Mouse (Mus musculus) stomach, embryonic 14.5 days (tissue): ENCODE measurements at regions not wholly inside any gene's neighbourhood (a gene's known extent, or its start where the extent isn't known, plus 50 kb on each side); places are given as distances from the start of the nearest gene placed in this dataset.

ENCODE experiments used
- ATAC-seq: fragments of 200-750 bp; cut with Nextera tagmentation; 2 replicates; pipeline ENCODE4 v1.8.0; 2017; ENCODE audit warnings: low read depth, moderate TSS enrichment; ENCODE audit not compliant: insufficient number of reproducible peaks, insufficient read depth, low FRiP score
- H3K27ac ChIP-seq: fragments of 300-500 bp; sonication (generic); 2 replicates; pipeline ENCODE4 v1.5.1; 2014; ENCODE audit warnings: mild to moderate bottlenecking, low read length, moderate library complexity, mixed read lengths
- H3K27me3 ChIP-seq: fragments of 300-500 bp; sonication (generic); 2 replicates; pipeline ENCODE4 v1.6.1; 2014; ENCODE audit warnings: low read length, control low read depth, mixed read lengths; ENCODE audit not compliant: control insufficient read depth, insufficient read depth
- H3K36me3 ChIP-seq: fragments of 300-500 bp; sonication (generic); 2 replicates; pipeline ENCODE4 v1.6.1; 2014; ENCODE audit warnings: mild to moderate bottlenecking, control low read depth, low read length, moderate library complexity, mixed read lengths; ENCODE audit not compliant: control insufficient read depth, insufficient read depth
- H3K4me1 ChIP-seq: fragments of 300-500 bp; sonication (generic); 2 replicates; pipeline ENCODE4 v1.6.1; 2014; ENCODE audit warnings: low read length, control low read depth, mixed read lengths; ENCODE audit not compliant: control insufficient read depth, insufficient read depth
- H3K4me2 ChIP-seq: fragments of 300-500 bp; sonication (generic); replicated peaks from 2 replicates; pipeline ENCODE4 v1.6.1; 2014; ENCODE audit warnings: low read depth, low read length, control low read depth
- H3K4me3 ChIP-seq: fragments of 300-500 bp; sonication (generic); 2 replicates; pipeline ENCODE4 v1.5.1; 2014; ENCODE audit warnings: low read depth, low read length, control low read depth
- H3K9ac ChIP-seq: fragments of 300-500 bp; sonication (generic); replicated peaks from 2 replicates; pipeline ENCODE4 v1.6.1; 2014; ENCODE audit warnings: low read depth, mild to moderate bottlenecking, control low read depth, low read length, moderate library complexity, mixed read lengths
- H3K9me3 ChIP-seq: fragments of 300-500 bp; sonication (generic); 2 replicates; pipeline ENCODE4 v1.6.1; 2016; ENCODE audit warnings: low read depth, low read length, control low read depth; ENCODE audit not compliant: control insufficient read depth
- WGBS: fragments of 180-500 bp; shearing (Covaris S2); extraction: QIAGEN DNeasy Blood & Tissue Kit; methylation state at CpG from one replicate; pipeline ENCODE4 v1.1.7; 2014; 5-methylcytosine and 5-hydroxymethylcytosine counted together

- H3K9ac ChIP-seq = no peak overlapping the region
- H3K36me3 ChIP-seq = no peaks in the 10 kb centered on the region
- no peaks in the 10 kb centered on the region for H3K27me3 ChIP-seq
- H3K9me3 ChIP-seq = no peaks in the 10 kb centered on the region
- H3K4me3 ChIP-seq = no peak overlapping the region
- no peaks in the 10 kb centered on the region for H3K4me1 ChIP-seq
- no peak overlapping the region for H3K4me2 ChIP-seq
- 0 out of 2 replicates have a peak, but pooled peaks have one; percentile 37 for ATAC-seq
- 33% methylated on average over 5 of the region's 5 CpGs for WGBS
- no peak overlapping the region for H3K27ac ChIP-seq
Observed at GRCm38 (mm10) chr10:100152821-100153220, 137.4 kb downstream of the Kitl start.

GRCm38 (mm10) chr10:100153311-100153710, 137.9 kb downstream of the Kitl start:
- Histone ChIP-seq H3K9me3 (no peaks in the 10 kb centered on the region), H3K4me1 (no peaks in the 10 kb centered on the region), H3K36me3 (no peaks in the 10 kb centered on the region), H3K27ac (no peak overlapping the region), H3K4me3 (no peak overlapping the region), H3K27me3 (no peaks in the 10 kb centered on the region), H3K9ac (no peak overlapping the region), H3K4me2 (no peak overlapping the region)
- ATAC-seq = no peak
- WGBS = 92% methylated on average over 3 of the region's 3 CpGs

GRCm38 (mm10) chr10:100155566-100155965, 140.1 kb downstream of the Kitl start:
- 90% methylated on average over 2 of the region's 2 CpGs for WGBS

GRCm38 (mm10) chr10:100159843-100160531, 144.6 kb downstream of the Kitl start:
- Histone ChIP-seq H3K4me1 (no peaks in the 10 kb centered on the region), H3K4me3 (no peak overlapping the region), H3K27ac (peak overlapping the region; percentile 52; the same call in 1 of the 2 replicates), H3K9ac (no peak overlapping the region), H3K9me3 (no peaks in the 10 kb centered on the region; the same call in 1 of the 2 replicates), H3K4me2 (0 out of 2 replicates have a peak overlapping the region, but pooled peaks have one; percentile 6), H3K36me3 (no peaks in the 10 kb centered on the region), H3K27me3 (no peaks in the 10 kb centered on the region)
- WGBS = 57% methylated on average over 14 of the region's 14 CpGs
- ATAC-seq = peak; percentile 65; the same call in 1 of the 2 replicates

More at GRCm38 (mm10) chr10:100155566-100155965, 140.1 kb downstream of the Kitl start:
- no peaks in the 10 kb centered on the region for H3K36me3 ChIP-seq
- H3K9ac ChIP-seq = no peak overlapping the region
- no peaks in the 10 kb centered on the region; the same call in 1 of the 2 replicates for H3K9me3 ChIP-seq
- H3K27ac ChIP-seq = no peak overlapping the region
- no peak overlapping the region for H3K4me3 ChIP-seq
- no peak overlapping the region for H3K4me2 ChIP-seq
- no peaks in the 10 kb centered on the region for H3K4me1 ChIP-seq
- H3K27me3 ChIP-seq = no peaks in the 10 kb centered on the region
- ATAC-seq = no peak

GRCm38 (mm10) chr10:100160532-100160852, 145.1 kb downstream of the Kitl start:
- H3K27ac ChIP-seq = peak overlapping the region; percentile 52; the same call in 1 of the 2 replicates
- H3K9ac ChIP-seq = no peak overlapping the region
- no peaks in the 10 kb centered on the region; the same call in 1 of the 2 replicates for H3K9me3 ChIP-seq
- H3K4me1 ChIP-seq = no peaks in the 10 kb centered on the region
- no peaks in the 10 kb centered on the region for H3K36me3 ChIP-seq
- 0 out of 2 replicates have a peak overlapping the region, but pooled peaks have one; percentile 6 for H3K4me2 ChIP-seq
- ATAC-seq = no peak
- no peak overlapping the region for H3K4me3 ChIP-seq
- WGBS = 47% methylated on average over 4 of the region's 4 CpGs
- H3K27me3 ChIP-seq = no peaks in the 10 kb centered on the region

- H3K9ac ChIP-seq = no peak overlapping the region
Observed at GRCm38 (mm10) chr10:100161117-100161516, 145.7 kb downstream of the Kitl start.

GRCm38 (mm10) chr10:100164526-100164925, 149.1 kb downstream of the Kitl start:
- Histone ChIP-seq H3K27ac (no peak overlapping the region), H3K9ac (no peak overlapping the region), H3K4me3 (no peak overlapping the region), H3K36me3 (no peaks in the 10 kb centered on the region), H3K27me3 (no peaks in the 10 kb centered on the region), H3K4me2 (no peak overlapping the region), H3K4me1 (no peaks in the 10 kb centered on the region), H3K9me3 (no peaks in the 10 kb centered on the region)
- 39% methylated on average over 1 of the region's 1 CpGs for WGBS
- ATAC-seq = no peak

More at GRCm38 (mm10) chr10:100161117-100161516, 145.7 kb downstream of the Kitl start:
- Histone ChIP-seq H3K4me1 (no peaks in the 10 kb centered on the region), H3K4me3 (no peak overlapping the region), H3K9me3 (no peaks in the 10 kb centered on the region; the same call in 1 of the 2 replicates), H3K27ac (no peak overlapping the region), H3K27me3 (no peaks in the 10 kb centered on the region), H3K36me3 (no peaks in the 10 kb centered on the region), H3K4me2 (no peak overlapping the region)
- 67% methylated on average over 3 of the region's 3 CpGs for WGBS
- no peak for ATAC-seq

GRCm38 (mm10) chr10:100170836-100171235, 155.4 kb downstream of the Kitl start:
- Histone ChIP-seq H3K4me3 (no peak overlapping the region), H3K36me3 (no peaks in the 10 kb centered on the region), H3K27me3 (no peaks in the 10 kb centered on the region), H3K4me2 (no peak overlapping the region), H3K27ac (no peak overlapping the region), H3K4me1 (no peaks in the 10 kb centered on the region), H3K9ac (no peak overlapping the region), H3K9me3 (no peaks in the 10 kb centered on the region)
- ATAC-seq = no peak

- H3K4me1 ChIP-seq = no peaks in the 10 kb centered on the region
- H3K9ac ChIP-seq = no peak overlapping the region
- H3K36me3 ChIP-seq = no peaks in the 10 kb centered on the region
- H3K27ac ChIP-seq = no peak overlapping the region
- no peaks in the 10 kb centered on the region for H3K27me3 ChIP-seq
- no peak for ATAC-seq
- no peak overlapping the region for H3K4me2 ChIP-seq
- no peaks in the 10 kb centered on the region for H3K9me3 ChIP-seq
- H3K4me3 ChIP-seq = no peak overlapping the region
Observed at GRCm38 (mm10) chr10:100197673-100198072, 137.8 kb upstream of the Gm4301 start.
